Comparison of ENCODE assay signal across 27 mouse cellular contexts in genomic region chr9:123999784-124000183, GRCm38 (mm10). TPM values are rescaled to one million over a fixed set of nuclear protein-coding genes. Genes with fewer than 3 reads are reported as not detected.
"Had no signal": no experiment of that assay in that cellular context is flagged by ENCODE, and none has a peak within 500 bp of the region (broad histone marks: within the 10 kb centered on the region; RNA-seq: fewer than 3 reads in every experiment).

No protein-coding gene starts in this region.

- ATAC-seq: liver, postnatal 0 days; lung, postnatal 0 days; midbrain, embryonic 13.5 days; midbrain, embryonic 15.5 days had no signal

- H3K9me3 ChIP-seq: lung, embryonic 15.5 days; megakaryocyte, embryonic 14.5 days; midbrain, embryonic 13.5 days; midbrain, embryonic 15.5 days; neural tube, embryonic 13.5 days; neural tube, embryonic 15.5 days; stomach, embryonic 15.5 days had no signal

- DNase-seq: liver, postnatal 0 days; lung, adult 2 months; lung, postnatal 14 days; lung, postnatal 36 days; retina, postnatal 1 day; right cerebral cortex, adult 18-20 months; right cerebral cortex, postnatal 25 days; right cerebral cortex, postnatal 4 days; spleen, adult 18-20 months; thymus, adult 2 months; thymus, postnatal 25 days; thymus, postnatal 4 days had no signal

- H3K4me2 ChIP-seq: lung, embryonic 15.5 days; midbrain, embryonic 11.5 days; midbrain, embryonic 13.5 days; midbrain, embryonic 15.5 days; neural tube, embryonic 13.5 days; neural tube, embryonic 15.5 days; stomach, embryonic 15.5 days had no signal

- H3K4me3 ChIP-seq: lung, embryonic 15.5 days; megakaryocyte, embryonic 14.5 days; midbrain, embryonic 13.5 days; midbrain, embryonic 15.5 days; neural tube, embryonic 13.5 days; neural tube, embryonic 15.5 days; stomach, embryonic 15.5 days had no signal

- H3K4me1 ChIP-seq: lung, embryonic 15.5 days; midbrain, embryonic 13.5 days; midbrain, embryonic 15.5 days; neural tube, embryonic 13.5 days; neural tube, embryonic 15.5 days; stomach, embryonic 15.5 days had no signal

- H3K27ac ChIP-seq: lung, embryonic 15.5 days; midbrain, embryonic 13.5 days; midbrain, embryonic 15.5 days; neural tube, embryonic 13.5 days; neural tube, embryonic 15.5 days; stomach, embryonic 15.5 days; stomach, postnatal 0 days had no signal

- H3K36me3 ChIP-seq: lung, embryonic 15.5 days; midbrain, embryonic 13.5 days; midbrain, embryonic 15.5 days; neural tube, embryonic 13.5 days; neural tube, embryonic 15.5 days; stomach, embryonic 15.5 days had no signal

- H3K27me3 ChIP-seq: lung, embryonic 15.5 days; megakaryocyte, embryonic 14.5 days; midbrain, embryonic 13.5 days; midbrain, embryonic 15.5 days; neural tube, embryonic 13.5 days; neural tube, embryonic 15.5 days; stomach, embryonic 15.5 days had no signal

- H3K9ac ChIP-seq: liver, postnatal 0 days; lung, embryonic 15.5 days; midbrain, embryonic 13.5 days; midbrain, embryonic 15.5 days; neural tube, embryonic 13.5 days; neural tube, embryonic 15.5 days; stomach, embryonic 15.5 days had no signal

RNA-seq across cellular contexts. Expression of gene Ccr1l1, which starts 21.6 kb away (rescaled TPM):
- total RNA-seq: midbrain, postnatal 0 days; monocyte, adult 5-6 weeks had no signal
- polyA plus RNA-seq: liver, postnatal 0 days; lung, adult 2 months; lung, embryonic 15.5 days; lung, postnatal 0 days; midbrain, embryonic 11.5 days; midbrain, embryonic 13.5 days; midbrain, embryonic 15.5 days; midbrain, postnatal 0 days; neural tube, embryonic 11.5 days; neural tube, embryonic 13.5 days; neural tube, embryonic 15.5 days; small intestine, adult 2 months; stomach, embryonic 15.5 days; stomach, postnatal 0 days; testis, adult 2 months; thymus, adult 2 months had no signal

RNA-seq across cellular contexts. Expression of gene Ccr3, which starts 22.0 kb away (rescaled TPM):
- total RNA-seq: midbrain, postnatal 0 days had no signal
- polyA plus RNA-seq: midbrain, embryonic 11.5 days; midbrain, embryonic 13.5 days; midbrain, embryonic 15.5 days; midbrain, postnatal 0 days; neural tube, embryonic 11.5 days; neural tube, embryonic 13.5 days; neural tube, embryonic 15.5 days had no signal
